Mouse (Mus musculus) lung, embryonic 14.5 days (tissue): ENCODE results near the gene Gsto2. TPM values are rescaled to one million over a fixed set of nuclear protein-coding genes. Genes with fewer than 3 reads are reported as not detected.
"Not testable (repeated sequence)": the region's sequence is repeated elsewhere in the genome, so short reads cannot be mapped to it uniquely, and the experiment has no call there.

Experiments used
- ATAC-seq: fragments of 200-750 bp; cut with Nextera tagmentation; 2 replicates; pipeline ENCODE4 v1.8.0; 2017; ENCODE audit warnings: mild to moderate bottlenecking, moderate TSS enrichment, moderate library complexity; ENCODE audit not compliant: insufficient read depth
- DNase-seq: peaks from one replicate; pipeline ENCODE4 v3.0.0-alpha.2; 2015
- H3K27ac ChIP-seq: fragments of 300-500 bp; sonication (generic); 2 replicates; pipeline ENCODE4 v1.5.1; 2014; ENCODE audit warnings: low read depth, mild to moderate bottlenecking, moderate library complexity
- H3K27me3 ChIP-seq: fragments of 300-500 bp; sonication (generic); 2 replicates; pipeline ENCODE4 v1.6.1; 2014; ENCODE audit warnings: low read length, control low read depth; ENCODE audit not compliant: insufficient read depth
- H3K36me3 ChIP-seq: fragments of 300-500 bp; sonication (generic); 2 replicates; pipeline ENCODE4 v1.6.1; 2014; ENCODE audit warnings: control low read depth; ENCODE audit not compliant: insufficient read depth
- H3K4me1 ChIP-seq: fragments of 300-500 bp; sonication (generic); 2 replicates; pipeline ENCODE4 v1.6.1; 2014; ENCODE audit warnings: antibody characterized with exemption, control low read depth; ENCODE audit not compliant: insufficient read depth
- H3K4me2 ChIP-seq: fragments of 300-500 bp; sonication (generic); 2 replicates; pipeline ENCODE4 v1.6.1; 2014; ENCODE audit warnings: mild to moderate bottlenecking
- H3K4me3 ChIP-seq: fragments of 300-500 bp; sonication (generic); 2 replicates; pipeline ENCODE4 v1.5.1; 2014; ENCODE audit warnings: low read depth, low read length
- H3K9ac ChIP-seq: fragments of 300-500 bp; sonication (generic); 2 replicates; pipeline ENCODE4 v1.6.1; 2014
- H3K9me3 ChIP-seq: fragments of 300-500 bp; sonication (generic); 2 replicates; pipeline ENCODE4 v1.6.1; 2016; ENCODE audit warnings: low read depth, low read length, control low read depth
- CTCF ChIP-seq: IDR thresholded peaks from 2 replicates; pipeline ENCODE4 v1.5.1; 2016; ENCODE audit warnings: antibody characterized with exemption, low read depth
- WGBS: fragments of 180-500 bp; shearing (Covaris S2); extraction: QIAGEN DNeasy Blood & Tissue Kit; methylation state at CpG from one replicate; pipeline ENCODE4 v1.1.7; 2014; 5-methylcytosine and 5-hydroxymethylcytosine counted together
- polyA plus RNA-seq: library from polyadenylated mRNA; unstranded; fragments of >200 nt; fragmentation: Nextera tagmentation; extraction: Ambion mirVana; gene quantifications from 2 replicates; pipeline ENCODE4 v1.2.1, GENCODE M21; 2014

Gsto2 gene
- polyA plus RNA-seq, 1 experiment from 2014 or later = 1.4 TPM

- WGBS = 84% methylated on average over 3 of the region's 3 CpGs
- H3K9ac ChIP-seq = no peak overlapping the region
- H3K9me3 ChIP-seq = no peaks in the 10 kb centered on the region
- H3K36me3 ChIP-seq = no peaks in the 10 kb centered on the region
- no peak overlapping the region for H3K4me3 ChIP-seq
- H3K4me1 ChIP-seq = peaks cover 4% of the 10 kb centered on the region; the same call in 1 of the 2 replicates
- H3K27me3 ChIP-seq = no peaks in the 10 kb centered on the region
- ATAC-seq = no peak
- H3K4me2 ChIP-seq = no peak overlapping the region
- DNase-seq = no peak
- TF ChIP-seq CTCF = no peak
- H3K27ac ChIP-seq = no peak overlapping the region
These were observed 15.6 kb upstream of the Gsto2 start for GRCm38 (mm10) chr19:47849735-47850134.

- not testable (repeated sequence) for H3K27me3 ChIP-seq, H3K9ac ChIP-seq, DNase-seq, H3K27ac ChIP-seq, H3K4me2 ChIP-seq, H3K4me3 ChIP-seq, H3K36me3 ChIP-seq, H3K9me3 ChIP-seq, ATAC-seq
- H3K4me1 ChIP-seq = peaks cover 11% of the 10 kb centered on the region
- WGBS = 84% methylated on average over 3 of the region's 3 CpGs
These were observed 13.2 kb upstream of the Gsto2 start for GRCm38 (mm10) chr19:47852131-47852530.

GRCm38 (mm10) chr19:47853053-47853452 lies 12.3 kb upstream of the Gsto2 start:
- H3K9ac ChIP-seq = no peak overlapping the region
- DNase-seq = no peak
- H3K9me3 ChIP-seq = no peaks in the 10 kb centered on the region
- H3K4me1 ChIP-seq = peaks cover 11% of the 10 kb centered on the region
- TF ChIP-seq CTCF = no peak
- no peaks in the 10 kb centered on the region for H3K36me3 ChIP-seq
- ATAC-seq = no peak
- 86% methylated on average over 3 of the region's 3 CpGs for WGBS
- no peaks in the 10 kb centered on the region for H3K27me3 ChIP-seq
- no peak overlapping the region for H3K4me3 ChIP-seq
- H3K4me2 ChIP-seq = no peak overlapping the region
- no peak overlapping the region for H3K27ac ChIP-seq

- 13% methylated on average over 13 of the region's 13 CpGs for WGBS
- Histone ChIP-seq H3K27me3 (no peaks in the 10 kb centered on the region), H3K9me3 (no peaks in the 10 kb centered on the region), H3K4me1 (peaks cover 11% of the 10 kb centered on the region), H3K9ac (peak overlapping the region; percentile 55), H3K4me2 (peak overlapping the region; percentile 84), H3K4me3 (peak overlapping the region; percentile 53), H3K27ac (no peak overlapping the region), H3K36me3 (peaks cover 6% of the 10 kb centered on the region; the same call in 1 of the 2 replicates)
- DNase-seq (peak; percentile 71), ATAC-seq (peak; percentile 77)
- peak; percentile 43 for TF ChIP-seq CTCF
These were observed 11.2 kb upstream of the Gsto2 start for GRCm38 (mm10) chr19:47853951-47854795.

- Histone ChIP-seq H3K4me2 (peak within 1 kb of the TSS; percentile 84), H3K4me3 (peak within 1 kb of the TSS; percentile 53), H3K4me1 (peaks cover 11% of the 10 kb centered on the region), H3K27ac (no peak within 1 kb of the TSS), H3K9ac (peak within 1 kb of the TSS; percentile 55), H3K27me3 (no peaks in the 10 kb centered on the region), H3K36me3 (peaks cover 13% of the 10 kb centered on the region; the same call in 1 of the 2 replicates), H3K9me3 (no peaks in the 10 kb centered on the region)
- WGBS = under 1% methylated on average over 60 of the region's 60 CpGs
- DNase-seq = peak; percentile 93
- TF ChIP-seq CTCF = no peak
- ATAC-seq = peak; percentile 97
These were observed 10.2 kb upstream of the Gsto2 start, which contains the start of gene Gsto1 for GRCm38 (mm10) chr19:47854796-47855783. Gene Gsto1 (plus strand): TSS chr19:47854970.

GRCm38 (mm10) chr19:47857957-47858942 lies 7.1 kb upstream of the Gsto2 start:
- peak; percentile 53 for DNase-seq
- TF ChIP-seq CTCF = no peak
- H3K9me3 ChIP-seq = no peaks in the 10 kb centered on the region

More at GRCm38 (mm10) chr19:47857957-47858942, 7.1 kb upstream of the Gsto2 start:
- no peak for ATAC-seq
- no peak overlapping the region for H3K9ac ChIP-seq
- H3K4me2 ChIP-seq = no peak overlapping the region
- peaks cover 20% of the 10 kb centered on the region; the same call in 1 of the 2 replicates for H3K36me3 ChIP-seq
- H3K4me1 ChIP-seq = peaks cover 11% of the 10 kb centered on the region
- no peaks in the 10 kb centered on the region for H3K27me3 ChIP-seq
- WGBS = 67% methylated on average over 18 of the region's 18 CpGs
- no peak overlapping the region for H3K4me3 ChIP-seq
- H3K27ac ChIP-seq = no peak overlapping the region
